Comparison of ENCODE assay signal across 25 mouse cellular contexts in the genomic region with DNA sequence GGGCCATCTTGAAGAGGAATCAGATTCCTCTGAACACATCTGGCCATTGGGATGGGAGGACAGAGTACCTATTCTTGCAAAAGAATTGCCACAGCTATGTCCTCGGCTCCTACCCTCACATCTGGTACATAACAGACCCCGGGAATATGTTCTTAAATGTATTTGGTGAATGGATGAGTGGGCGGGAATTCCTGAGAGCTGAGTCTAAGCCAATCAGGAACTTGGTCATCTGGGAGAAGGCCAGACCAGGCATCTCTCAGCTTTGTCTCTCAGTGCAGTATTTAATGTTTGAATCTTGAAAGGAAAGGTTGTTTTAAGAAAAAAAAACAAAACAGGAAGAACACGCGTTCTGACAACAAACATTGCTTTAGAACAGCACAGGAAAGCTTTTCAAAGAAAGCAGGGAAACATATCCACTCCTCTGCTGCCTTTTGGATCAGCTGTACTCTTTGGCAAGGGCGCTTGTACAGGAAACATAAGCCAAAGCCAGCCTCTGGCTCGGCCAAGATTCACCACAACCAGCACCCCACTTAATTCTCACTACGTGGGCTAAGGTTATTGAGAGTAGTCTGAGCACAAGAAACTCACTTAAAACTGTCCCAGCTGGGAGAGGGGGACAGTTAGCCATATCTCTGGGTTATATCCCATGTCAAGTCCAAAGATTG. TPM values are rescaled to one million over a fixed set of nuclear protein-coding genes. Genes with fewer than 3 reads are reported as not detected.
"Had no signal": no experiment of that assay in that cellular context is flagged by ENCODE, and none has a peak within 500 bp of the region (broad histone marks: within the 10 kb centered on the region; RNA-seq: fewer than 3 reads in every experiment).

No protein-coding gene starts in this region.

- H3K27me3 ChIP-seq: limb, embryonic 12.5 days; liver, embryonic 13.5 days; lung, embryonic 15.5 days; megakaryocyte, embryonic 14.5 days; midbrain, embryonic 15.5 days; neural tube, embryonic 12.5 days had no signal

- H3K4me3 ChIP-seq: limb, embryonic 12.5 days; liver, embryonic 13.5 days; lung, embryonic 15.5 days; megakaryocyte, embryonic 14.5 days; midbrain, embryonic 15.5 days; neural tube, embryonic 12.5 days had no signal

- H3K27ac ChIP-seq: limb, embryonic 12.5 days; liver, embryonic 13.5 days; lung, embryonic 15.5 days; macrophage; midbrain, embryonic 15.5 days; neural tube, embryonic 12.5 days had no signal

- DNase-seq: kidney, postnatal 10 days; kidney, postnatal 4 days; liver; liver, embryonic 13.5 days; liver, postnatal 0 days; lung, postnatal 14 days; retina, postnatal 1 day; right cerebral cortex, postnatal 4 days; spleen, adult 18-20 months; thymus, adult 18-20 months; thymus, postnatal 14 days had no signal

- H3K4me1 ChIP-seq: limb, embryonic 12.5 days; liver, embryonic 13.5 days; lung, embryonic 15.5 days; megakaryocyte, embryonic 14.5 days; neural tube, embryonic 12.5 days had no signal

RNA-seq across cellular contexts. Expression of a gene that starts 45.2 kb away (rescaled TPM):
- total RNA-seq: layer of hippocampus, adult 8-10 months; layer of hippocampus, postnatal 25 days; left cerebral cortex, adult 8-10 months; left cerebral cortex, postnatal 25 days; neutrophil, adult 5-6 weeks had no signal
- polyA plus RNA-seq: kidney, embryonic 14.5 days; limb, embryonic 12.5 days; liver, embryonic 13.5 days; liver, postnatal 0 days; lung, embryonic 15.5 days; macrophage; midbrain, embryonic 11.5 days; neural tube, embryonic 12.5 days; stomach, embryonic 14.5 days had no signal

RNA-seq across cellular contexts. Expression of a gene that starts 51.1 kb away (rescaled TPM):
- total RNA-seq: layer of hippocampus, postnatal 25 days; left cerebral cortex, postnatal 25 days; neutrophil, adult 5-6 weeks had no signal
- polyA plus RNA-seq: kidney, embryonic 14.5 days; limb, embryonic 12.5 days; liver, embryonic 13.5 days; lung, embryonic 15.5 days; macrophage; midbrain, embryonic 11.5 days; midbrain, embryonic 15.5 days; neural tube, embryonic 12.5 days; stomach, embryonic 14.5 days had no signal
